ENCODE assay signal across 11 mouse cellular contexts in genomic region chr6:5437757-5438156, GRCm38 (mm10). TPM values are rescaled to one million over a fixed set of nuclear protein-coding genes. Genes with fewer than 3 reads are reported as not detected.
DNase-seq lines count a peak whose midpoint lies in the region; ATAC-seq and TF ChIP-seq lines count a peak whose summit lies in the region.
"Had no signal": no experiment of that assay in that cellular context is flagged by ENCODE, and none has a peak within 500 bp of the region (broad histone marks: within the 10 kb centered on the region; RNA-seq: fewer than 3 reads in every experiment).

No protein-coding gene starts in this region.

- no peak overlapping the region for H3K9ac ChIP-seq in kidney, postnatal 0 days (ENCODE audit: low read depth, low read length)
- H3K9ac ChIP-seq: limb, embryonic 12.5 days had no signal

- H3K4me1 ChIP-seq in kidney, postnatal 0 days (replicated peaks; ENCODE audit: insufficient read depth, low read length): peaks cover 5% of the 10 kb centered on the region; the same call in 1 of the 2 replicates
- H3K4me1 ChIP-seq in thymus, adult 2 months (replicated peaks; ENCODE audit: control insufficient read depth, insufficient read depth, low read length): peaks cover 19% of the 10 kb centered on the region

- no peaks in the 10 kb centered on the region for H3K9me3 ChIP-seq in kidney, postnatal 0 days (replicated peaks; ENCODE audit: low read length)
- H3K9me3 ChIP-seq: limb, embryonic 12.5 days; midbrain, embryonic 10.5 days had no signal

- H3K36me3 ChIP-seq in kidney, postnatal 0 days (ENCODE audit: insufficient read depth, low read length): no peaks in the 10 kb centered on the region
- H3K36me3 ChIP-seq in thymus, adult 2 months (ENCODE audit: control insufficient read depth, insufficient read depth, low read length): no peaks in the 10 kb centered on the region
- H3K36me3 ChIP-seq: midbrain, embryonic 10.5 days had no signal

- no peak overlapping the region for H3K4me2 ChIP-seq in kidney, postnatal 0 days (ENCODE audit: low read length)
- H3K4me2 ChIP-seq: limb, embryonic 12.5 days had no signal

- H3K27ac ChIP-seq in kidney, postnatal 0 days: no peak overlapping the region
- H3K27ac ChIP-seq in thymus, adult 2 months (ENCODE audit: control insufficient read depth, insufficient read depth, low read length): no peak overlapping the region
- H3K27ac ChIP-seq: limb, embryonic 12.5 days; midbrain, embryonic 10.5 days had no signal

- H3K27me3 ChIP-seq in kidney, postnatal 0 days (ENCODE audit: insufficient read depth, low read length): no peaks in the 10 kb centered on the region
- no peaks in the 10 kb centered on the region for H3K27me3 ChIP-seq in thymus, adult 2 months (ENCODE audit: control insufficient read depth, insufficient read depth, low read length)
- H3K27me3 ChIP-seq: limb, embryonic 12.5 days had no signal

- ATAC-seq in kidney, postnatal 0 days (replicated peaks; ENCODE audit: low FRiP score, low read depth): no peak

- 30% methylated on average over 4 of the region's 4 CpGs for WGBS in kidney, postnatal 0 days
- WGBS in thymus, adult 2 months: 76% methylated on average over 4 of the region's 4 CpGs

- TF ChIP-seq POLR2A in thymus, adult 2 months (IDR thresholded peaks at IDR 0.05; ENCODE audit: control insufficient read depth, extremely low read depth, insufficient read depth, low read length, poor library complexity): no peak

- DNase-seq in adrenal gland, postnatal 14 days: peak; percentile 61
- no peak for DNase-seq in adrenal gland, adult 2 months
- peak; percentile 50 for DNase-seq in kidney, postnatal 0 days (ENCODE audit: low spot score)
- DNase-seq in kidney, adult 9 months: no peak
- DNase-seq in thymus, adult 2 months: peak; percentile 14
- DNase-seq in thymus, postnatal 36 days: no peak
- peak; percentile 18 for DNase-seq in skeletal muscle tissue, adult 2 months (ENCODE audit: low read depth, low spot score)
- no peak for DNase-seq in urinary bladder, postnatal 25 days (ENCODE audit: low spot score)
- DNase-seq: heart, postnatal 36 days had no signal

- H3K4me3 ChIP-seq in kidney, postnatal 0 days (replicated peaks; ENCODE audit: low read depth, low read length): no peak overlapping the region
- H3K4me3 ChIP-seq in thymus, adult 2 months (ENCODE audit: control insufficient read depth, insufficient read depth, low read length): no peak overlapping the region
- H3K4me3 ChIP-seq: limb, embryonic 12.5 days; midbrain, embryonic 10.5 days had no signal

- TF ChIP-seq CTCF in kidney, postnatal 0 days (IDR thresholded peaks at IDR 0.05; ENCODE audit: low read depth): peak; percentile 63
- TF ChIP-seq CTCF in thymus, adult 2 months (IDR thresholded peaks at IDR 0.05; ENCODE audit: borderline replicate concordance, control insufficient read depth, extremely low read depth, insufficient read depth, low read length, poor library complexity): no peak

RNA-seq across cellular contexts. Expression of gene Asb4, which starts 54.6 kb away (rescaled TPM):
- total RNA-seq in adrenal gland, postnatal 14 days (2021): 5.3 and 5.7 TPM in 2 replicates
- 1 to 10 TPM; 1.6 to 2.4 TPM for total RNA-seq in adrenal gland, adult 2 months (2021)
- 0.68 and 1.8 TPM in 2 replicates for polyA plus RNA-seq in adrenal gland, adult 2 months (2012; rRNA removed)
- 9.4 and 9.7 TPM in 2 replicates for polyA plus RNA-seq in kidney, postnatal 0 days (2015; fragmentation: Nextera tagmentation; extraction: Ambion mirVana)
- 0.34 and 0.61 TPM in 2 replicates for polyA plus RNA-seq in thymus, adult 2 months (2012; rRNA removed)

RNA-seq across cellular contexts. Expression of gene Pdk4, which starts 58.4 kb away (rescaled TPM):
- 533 and 734 TPM in 2 replicates for total RNA-seq in adrenal gland, postnatal 14 days (2021)
- 100 to 1,000 TPM; 281 to 437 TPM for total RNA-seq in adrenal gland, adult 2 months (2021)
- polyA plus RNA-seq in adrenal gland, adult 2 months (2012; rRNA removed): 147 and 215 TPM in 2 replicates
- 14.5 and 15.9 TPM in 2 replicates for polyA plus RNA-seq in kidney, postnatal 0 days (2015; fragmentation: Nextera tagmentation; extraction: Ambion mirVana)
- 26.1 and 28.6 TPM in 2 replicates for polyA plus RNA-seq in thymus, adult 2 months (2012; rRNA removed)

Comparison
In these comparisons a context has a peak if more than half of its experiments do, and no peak if none do; other contexts are left out.
1. DNase-seq: peak in adrenal gland, postnatal 14 days (single experiment), kidney, postnatal 0 days (single experiment), thymus, adult 2 months (single experiment) and skeletal muscle tissue, adult 2 months (single experiment); none in adrenal gland, adult 2 months (single experiment), kidney, adult 9 months (single experiment), thymus, postnatal 36 days (0 of 2) and urinary bladder, postnatal 25 days (single experiment).